Mouse (Mus musculus) ES-E14 (cell line): ENCODE measurements at regions not wholly inside any gene's neighbourhood (a gene's known extent, or its start where the extent isn't known, plus 50 kb on each side); places are given as distances from the start of the nearest gene placed in this dataset.

Experiments
- ZC3H11A ChIP-seq: IDR thresholded peaks from 2 replicates; pipeline ENCODE4 v1.6.1; 2012; ENCODE audit warnings: low read depth, mild to moderate bottlenecking, inconsistent platforms, low read length, borderline replicate concordance
- ZNF384 ChIP-seq: IDR thresholded peaks from 2 replicates; pipeline ENCODE4 v1.6.1; 2012; ENCODE audit warnings: low read depth, low read length, inconsistent platforms

- TF ChIP-seq ZNF384 = no peak
- TF ChIP-seq ZC3H11A = no peak
These were observed 296.1 kb downstream of the Nuak1 start for GRCm38 (mm10) chr10:84144344-84144687.
